Mouse (Mus musculus) liver, postnatal 0 days (tissue): ENCODE results near the gene Ccnd3.

Experiments used
- CTCF ChIP-seq: sonication (generic); IDR thresholded peaks from 2 replicates; pipeline ENCODE4 v1.5.1; 2016; ENCODE audit warnings: antibody characterized with exemption, low read depth
- EP300 ChIP-seq: IDR thresholded peaks from 2 replicates; pipeline ENCODE4 v1.6.1; 2016; ENCODE audit warnings: antibody characterized with exemption, low read depth, mild to moderate bottlenecking

DNA sequence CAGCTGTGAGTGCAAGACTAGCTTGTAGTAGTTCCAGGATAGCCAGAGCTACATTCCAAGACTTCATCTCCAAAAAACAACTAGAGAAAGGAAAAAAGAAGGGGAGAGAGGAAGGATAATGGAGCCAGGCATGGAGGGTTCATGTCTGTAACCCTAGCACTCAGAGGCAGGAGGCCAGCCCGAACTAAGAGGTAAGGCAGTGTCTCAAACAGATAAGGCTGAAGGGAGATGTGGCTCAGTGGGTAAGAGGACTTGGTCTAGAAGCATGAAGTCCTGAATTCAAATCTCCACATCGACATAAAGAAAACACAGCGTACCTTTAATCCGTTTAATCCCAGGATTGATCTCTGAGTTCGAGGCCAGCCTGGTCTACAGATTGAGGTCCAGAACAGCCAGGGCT lies 27.5 kb downstream of the Ccnd3 start:
- TF ChIP-seq CTCF (no peak), EP300 (no peak)
